8 mouse cellular contexts compared by ENCODE assay signal in genomic region chr7:16294837-16295236, GRCm38 (mm10). TPM values are rescaled to one million over a fixed set of nuclear protein-coding genes. Genes with fewer than 3 reads are reported as not detected.
DNase-seq lines count a peak whose midpoint lies in the region; ATAC-seq and TF ChIP-seq lines count a peak whose summit lies in the region.

No protein-coding gene starts in this region.

- no peak for TF ChIP-seq POLR2A in spleen, adult 2 months (IDR thresholded peaks at IDR 0.05; ENCODE audit: low read depth, low read length)

- H3K27me3 ChIP-seq in embryonic facial prominence, embryonic 12.5 days = no peaks in the 10 kb centered on the region
- no peaks in the 10 kb centered on the region for H3K27me3 ChIP-seq in limb, embryonic 13.5 days
- H3K27me3 ChIP-seq in midbrain, embryonic 15.5 days (replicated peaks) = no peaks in the 10 kb centered on the region
- no peaks in the 10 kb centered on the region for H3K27me3 ChIP-seq in spleen, adult 2 months (ENCODE audit: control insufficient read depth, insufficient read depth, low read length)

- peak; percentile 98 for TF ChIP-seq CTCF in spleen, adult 2 months (IDR thresholded peaks at IDR 0.05; ENCODE audit: extremely low read depth, insufficient read depth, insufficient read length, insufficient replicate concordance)

- no peaks in the 10 kb centered on the region for H3K9me3 ChIP-seq in embryonic facial prominence, embryonic 12.5 days
- H3K9me3 ChIP-seq in limb, embryonic 13.5 days = no peaks in the 10 kb centered on the region
- H3K9me3 ChIP-seq in midbrain, embryonic 15.5 days = no peaks in the 10 kb centered on the region

- H3K27ac ChIP-seq in embryonic facial prominence, embryonic 12.5 days = peak overlapping the region; percentile 88
- H3K27ac ChIP-seq in limb, embryonic 13.5 days = peak overlapping the region; percentile 88
- H3K27ac ChIP-seq in midbrain, embryonic 15.5 days = peak overlapping the region; percentile 67
- peak overlapping the region; percentile 86 for H3K27ac ChIP-seq in spleen, adult 2 months (ENCODE audit: insufficient read depth, low read length)

- peak overlapping the region; percentile 60 for H3K4me2 ChIP-seq in embryonic facial prominence, embryonic 12.5 days (replicated peaks)
- H3K4me2 ChIP-seq in limb, embryonic 13.5 days (replicated peaks) = peak overlapping the region; percentile 89
- peak overlapping the region; percentile 97 for H3K4me2 ChIP-seq in midbrain, embryonic 15.5 days

- H3K36me3 ChIP-seq in embryonic facial prominence, embryonic 12.5 days = no peaks in the 10 kb centered on the region
- H3K36me3 ChIP-seq in limb, embryonic 13.5 days = no peaks in the 10 kb centered on the region
- no peaks in the 10 kb centered on the region for H3K36me3 ChIP-seq in midbrain, embryonic 15.5 days (replicated peaks)
- no peaks in the 10 kb centered on the region for H3K36me3 ChIP-seq in spleen, adult 2 months (ENCODE audit: control insufficient read depth, insufficient read depth, low read length)

- peak; percentile 95 for DNase-seq in 3T3-L1 (ENCODE audit: low read depth, low spot score)
- DNase-seq in adrenal gland, postnatal 25 days = peak; percentile 94
- DNase-seq in heart, adult 18-20 months = peak; percentile 97
- peak; percentile 94 for DNase-seq in kidney, adult 18-20 months
- peak; percentile 83 to 91 for DNase-seq in spleen, adult 2 months (ENCODE audit: low read depth in 1 of 2, low spot score in 2 of 2)

- peaks cover 20% of the 10 kb centered on the region for H3K4me1 ChIP-seq in embryonic facial prominence, embryonic 12.5 days
- H3K4me1 ChIP-seq in limb, embryonic 13.5 days = peaks cover 35% of the 10 kb centered on the region
- peaks cover 37% of the 10 kb centered on the region for H3K4me1 ChIP-seq in midbrain, embryonic 15.5 days
- peaks cover 13% of the 10 kb centered on the region for H3K4me1 ChIP-seq in spleen, adult 2 months (ENCODE audit: control insufficient read depth, insufficient read depth, insufficient read length)

- WGBS in embryonic facial prominence, embryonic 12.5 days = 0% methylated on average over 23 of the region's 23 CpGs
- 1% methylated on average over 23 of the region's 23 CpGs for WGBS in limb, embryonic 13.5 days
- WGBS in midbrain, embryonic 15.5 days = under 1% methylated on average over 23 of the region's 23 CpGs
- WGBS in spleen, adult 2 months = under 1% methylated on average over 23 of the region's 23 CpGs

- no peak overlapping the region; the same call in 1 of the 2 replicates for H3K9ac ChIP-seq in embryonic facial prominence, embryonic 12.5 days
- H3K9ac ChIP-seq in limb, embryonic 13.5 days = peak overlapping the region; percentile 63
- peak overlapping the region; percentile 31 for H3K9ac ChIP-seq in midbrain, embryonic 15.5 days

- H3K4me3 ChIP-seq in embryonic facial prominence, embryonic 12.5 days = peak overlapping the region; percentile 41
- H3K4me3 ChIP-seq in limb, embryonic 13.5 days = peak overlapping the region; percentile 54
- peak overlapping the region; percentile 48 for H3K4me3 ChIP-seq in midbrain, embryonic 15.5 days
- H3K4me3 ChIP-seq in spleen, adult 2 months (ENCODE audit: extremely low read depth, insufficient read depth, insufficient read length) = peak overlapping the region; percentile 61

- peak; percentile 79 for ATAC-seq in embryonic facial prominence, embryonic 12.5 days (ENCODE audit: insufficient number of reproducible peaks, insufficient read depth, low FRiP score, low TSS enrichment)
- ATAC-seq in limb, embryonic 13.5 days (ENCODE audit: low FRiP score, low read depth) = peak; percentile 73
- ATAC-seq in midbrain, embryonic 15.5 days (replicated peaks) = peak; percentile 65

RNA-seq across cellular contexts. Expression of gene Ccdc9, which starts 8.2 kb away (rescaled TPM):
- total RNA-seq in adrenal gland, postnatal 25 days (2021) = 83.5 and 93.6 TPM in 2 replicates
- 45.7 and 49.2 TPM in 2 replicates for polyA plus RNA-seq in embryonic facial prominence, embryonic 12.5 days (2016; fragmentation: Nextera tagmentation; extraction: Ambion mirVana)
- 10 to 100 TPM; 26.3 to 29.6 TPM for total RNA-seq in heart, adult 18-20 months (2021)
- 26.1 and 29.2 TPM in 2 replicates for polyA plus RNA-seq in limb, embryonic 13.5 days (2015; fragmentation: Nextera tagmentation; extraction: Ambion mirVana)
- polyA plus RNA-seq in midbrain, embryonic 15.5 days (2015; fragmentation: Nextera tagmentation; extraction: Ambion mirVana) = 21.6 and 30.1 TPM in 2 replicates
- 32.4 and 33.3 TPM in 2 replicates for polyA plus RNA-seq in spleen, adult 2 months (2012; rRNA removed)

RNA-seq across cellular contexts. Expression of gene Bbc3, which starts 13.4 kb away (rescaled TPM):
- 6.8 and 11.5 TPM in 2 replicates for total RNA-seq in adrenal gland, postnatal 25 days (2021)
- polyA plus RNA-seq in embryonic facial prominence, embryonic 12.5 days (2016; fragmentation: Nextera tagmentation; extraction: Ambion mirVana) = 7.4 and 8.5 TPM in 2 replicates
- total RNA-seq in heart, adult 18-20 months (2021) = 1 to 10 TPM; 3.8 to 5.6 TPM
- polyA plus RNA-seq in limb, embryonic 13.5 days (2015; fragmentation: Nextera tagmentation; extraction: Ambion mirVana) = 5.0 and 5.1 TPM in 2 replicates
- polyA plus RNA-seq in midbrain, embryonic 15.5 days (2015; fragmentation: Nextera tagmentation; extraction: Ambion mirVana) = 32.0 and 35.0 TPM in 2 replicates
- polyA plus RNA-seq in spleen, adult 2 months (2012; rRNA removed) = 22.9 and 45.7 TPM in 2 replicates

RNA-seq across cellular contexts. Expression of gene Inafm1, which starts 21.4 kb away (rescaled TPM):
- total RNA-seq in adrenal gland, postnatal 25 days (2021) = 15.6 and 26.0 TPM in 2 replicates
- 22.8 and 24.8 TPM in 2 replicates for polyA plus RNA-seq in embryonic facial prominence, embryonic 12.5 days (2016; fragmentation: Nextera tagmentation; extraction: Ambion mirVana)
- 10 to 100 TPM; 15.3 to 16.2 TPM for total RNA-seq in heart, adult 18-20 months (2021)
- polyA plus RNA-seq in limb, embryonic 13.5 days (2015; fragmentation: Nextera tagmentation; extraction: Ambion mirVana) = 19.0 and 19.9 TPM in 2 replicates
- 47.9 and 51.8 TPM in 2 replicates for polyA plus RNA-seq in midbrain, embryonic 15.5 days (2015; fragmentation: Nextera tagmentation; extraction: Ambion mirVana)
- 33.7 and 53.6 TPM in 2 replicates for polyA plus RNA-seq in spleen, adult 2 months (2012; rRNA removed)

RNA-seq across cellular contexts. Expression of gene C5ar1, which starts 35.5 kb away (rescaled TPM):
- total RNA-seq in adrenal gland, postnatal 25 days (2021) = 2.0 and 3.2 TPM in 2 replicates
- polyA plus RNA-seq in embryonic facial prominence, embryonic 12.5 days (2016; fragmentation: Nextera tagmentation; extraction: Ambion mirVana) = 0.87 and 1.1 TPM in 2 replicates
- total RNA-seq in heart, adult 18-20 months (2021) = 1 to 10 TPM; 4.4 to 7.5 TPM
- 1.9 and 2.4 TPM in 2 replicates for polyA plus RNA-seq in limb, embryonic 13.5 days (2015; fragmentation: Nextera tagmentation; extraction: Ambion mirVana)
- polyA plus RNA-seq in midbrain, embryonic 15.5 days (2015; fragmentation: Nextera tagmentation; extraction: Ambion mirVana) = 1.5 and 2.9 TPM in 2 replicates
- polyA plus RNA-seq in spleen, adult 2 months (2012; rRNA removed) = 7.5 and 11.0 TPM in 2 replicates

RNA-seq across cellular contexts. Expression of gene C5ar2, which starts 50.9 kb away (rescaled TPM):
- 0.24 TPM in 1 of 2 replicates, not detected in the other for total RNA-seq in adrenal gland, postnatal 25 days (2021)
- 0.09 TPM in 1 of 2 replicates, not detected in the other for polyA plus RNA-seq in embryonic facial prominence, embryonic 12.5 days (2016; fragmentation: Nextera tagmentation; extraction: Ambion mirVana)
- 1 to 10 TPM; 1.2 to 1.7 TPM for total RNA-seq in heart, adult 18-20 months (2021)
- 0.09 and 0.10 TPM in 2 replicates for polyA plus RNA-seq in limb, embryonic 13.5 days (2015; fragmentation: Nextera tagmentation; extraction: Ambion mirVana)
- 0.14 TPM in 1 of 2 replicates, not detected in the other for polyA plus RNA-seq in midbrain, embryonic 15.5 days (2015; fragmentation: Nextera tagmentation; extraction: Ambion mirVana)
- 1.8 and 4.0 TPM in 2 replicates for polyA plus RNA-seq in spleen, adult 2 months (2012; rRNA removed)

Comparison
In these comparisons a context has a peak if more than half of its experiments do, and no peak if none do; other contexts are left out.
1. Peak in every context shown above with its lines: DNase-seq, ATAC-seq, H3K4me3 ChIP-seq and H3K27ac ChIP-seq.